Mouse (Mus musculus) kidney, postnatal 0 days (tissue): Measurements from ENCODE around the gene Olfr1206. TPM values are rescaled to one million over a fixed set of nuclear protein-coding genes. Genes with fewer than 3 reads are reported as not detected.

Source experiments
- ATAC-seq: fragments of 200-750 bp; cut with Nextera tagmentation; replicated peaks from 2 replicates; pipeline ENCODE4 v1.8.0; 2017; ENCODE audit warnings: low read depth, moderate number of reproducible peaks, moderate TSS enrichment, moderate library complexity; ENCODE audit not compliant: low FRiP score
- DNase-seq: peaks from one replicate; pipeline ENCODE4 v3.0.0-alpha.2; 2016; ENCODE audit warnings: low spot score
- H3K27ac ChIP-seq: fragments of 300-500 bp; sonication (generic); 2 replicates; pipeline ENCODE4 v1.5.1; 2014; ENCODE audit warnings: mild to moderate bottlenecking
- H3K27me3 ChIP-seq: fragments of 300-500 bp; sonication (generic); 2 replicates; pipeline ENCODE4 v1.6.1; 2014; ENCODE audit warnings: low read length, mixed read lengths; ENCODE audit not compliant: insufficient read depth
- H3K36me3 ChIP-seq: fragments of 300-500 bp; sonication (generic); 2 replicates; pipeline ENCODE4 v1.6.1; 2014; ENCODE audit warnings: low read length, mixed read lengths; ENCODE audit not compliant: insufficient read depth
- H3K4me1 ChIP-seq: fragments of 300-500 bp; sonication (generic); replicated peaks from 2 replicates; pipeline ENCODE4 v1.6.1; 2014; ENCODE audit warnings: antibody characterized with exemption, low read length, mixed read lengths; ENCODE audit not compliant: insufficient read depth
- H3K4me2 ChIP-seq: fragments of 300-500 bp; sonication (generic); 2 replicates; pipeline ENCODE4 v1.6.1; 2014; ENCODE audit warnings: mild to moderate bottlenecking, low read length, moderate library complexity, mixed read lengths
- H3K4me3 ChIP-seq: fragments of 300-500 bp; sonication (generic); replicated peaks from 2 replicates; pipeline ENCODE4 v1.5.1; 2014; ENCODE audit warnings: low read depth, low read length
- H3K9ac ChIP-seq: fragments of 300-500 bp; sonication (generic); 2 replicates; pipeline ENCODE4 v1.6.1; 2014; ENCODE audit warnings: low read depth, low read length
- H3K9me3 ChIP-seq: fragments of 300-500 bp; sonication (generic); replicated peaks from 2 replicates; pipeline ENCODE4 v1.6.1; 2016; ENCODE audit warnings: low read length, inconsistent platforms, mixed read lengths
- CTCF ChIP-seq: IDR thresholded peaks from 2 replicates; pipeline ENCODE4 v1.5.1; 2016; ENCODE audit warnings: antibody characterized with exemption, low read depth, mild to moderate bottlenecking, moderate library complexity
- WGBS: fragments of 180-500 bp; shearing (Covaris S2); extraction: QIAGEN DNeasy Blood & Tissue Kit; methylation state at CpG from one replicate; pipeline ENCODE4 v1.1.7; 2014; 5-methylcytosine and 5-hydroxymethylcytosine counted together
- polyA plus RNA-seq: library from polyadenylated mRNA; unstranded; fragments of >200 nt; fragmentation: Nextera tagmentation; extraction: Ambion mirVana; gene quantifications from 2 replicates; pipeline ENCODE4 v1.2.1, GENCODE M21; 2015

Gene Olfr1206
- not detected in 2 replicates for polyA plus RNA-seq

DNA sequence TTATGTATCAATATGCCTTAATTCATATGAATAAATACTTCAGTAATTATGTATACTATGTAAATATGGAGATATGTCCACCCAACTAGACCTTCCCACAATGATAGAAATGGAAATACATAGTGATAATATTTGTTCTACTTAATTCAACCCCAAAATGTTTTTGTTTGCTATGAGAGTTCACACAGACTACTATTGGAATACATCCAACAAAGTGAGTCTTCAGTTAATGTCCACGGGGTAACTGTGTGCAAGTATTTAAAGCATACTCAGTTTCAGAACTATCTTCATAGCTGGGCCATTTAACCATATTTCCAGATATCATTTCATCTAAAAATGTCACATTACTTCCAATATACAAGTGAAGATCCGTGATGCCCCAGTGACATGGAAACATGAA, at the start of gene Olfr1206:
Gene Olfr1206 (plus strand): TSS at position 301 of the 400 bp plus-strand sequence.
- WGBS = 81% methylated on average over 2 of the region's 2 CpGs
- ATAC-seq (no peak), DNase-seq (no peak)
- Histone ChIP-seq H3K27ac (no peak within 1 kb of the TSS), H3K36me3 (no peaks in the 10 kb centered on the region), H3K4me1 (no peaks in the 10 kb centered on the region), H3K4me3 (no peak within 1 kb of the TSS), H3K4me2 (no peak within 1 kb of the TSS), H3K9me3 (no peaks in the 10 kb centered on the region), H3K9ac (no peak within 1 kb of the TSS), H3K27me3 (no peaks in the 10 kb centered on the region)
- no peak for TF ChIP-seq CTCF

DNA sequence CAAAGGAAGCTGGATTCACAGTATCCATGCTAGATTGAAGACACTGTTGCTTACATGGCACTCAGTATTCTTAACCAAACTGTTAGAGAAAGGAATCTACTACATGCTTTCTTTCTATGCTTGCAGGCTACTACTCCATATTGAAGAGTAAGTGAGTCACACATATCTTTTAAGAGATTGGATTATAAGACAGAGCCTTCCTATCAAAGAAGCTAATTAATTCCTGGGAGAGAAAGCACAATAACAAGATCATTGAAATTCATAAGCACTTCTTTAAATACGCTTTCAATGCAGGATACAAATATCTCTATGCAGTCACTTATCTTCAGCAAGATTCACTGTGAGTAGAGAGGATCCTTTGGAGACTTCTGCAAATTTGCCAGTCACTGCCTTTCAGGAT, 48.8 kb upstream of the Olfr1206 start, which contains the start of gene Olfr1202:
Gene Olfr1202 (plus strand): TSS at position 301 of the 400 bp plus-strand sequence.
- no peak within 1 kb of the TSS for H3K4me3 ChIP-seq
- no peak for TF ChIP-seq CTCF
- H3K9me3 ChIP-seq = no peaks in the 10 kb centered on the region
- ATAC-seq (no peak), DNase-seq (no peak)
- H3K9ac ChIP-seq = no peak within 1 kb of the TSS
- H3K27ac ChIP-seq = no peak within 1 kb of the TSS
- WGBS = 73% methylated on average over 1 of the region's 1 CpGs
- H3K4me1 ChIP-seq = no peaks in the 10 kb centered on the region
- no peak within 1 kb of the TSS for H3K4me2 ChIP-seq
- H3K27me3 ChIP-seq = no peaks in the 10 kb centered on the region
- H3K36me3 ChIP-seq = no peaks in the 10 kb centered on the region

DNA sequence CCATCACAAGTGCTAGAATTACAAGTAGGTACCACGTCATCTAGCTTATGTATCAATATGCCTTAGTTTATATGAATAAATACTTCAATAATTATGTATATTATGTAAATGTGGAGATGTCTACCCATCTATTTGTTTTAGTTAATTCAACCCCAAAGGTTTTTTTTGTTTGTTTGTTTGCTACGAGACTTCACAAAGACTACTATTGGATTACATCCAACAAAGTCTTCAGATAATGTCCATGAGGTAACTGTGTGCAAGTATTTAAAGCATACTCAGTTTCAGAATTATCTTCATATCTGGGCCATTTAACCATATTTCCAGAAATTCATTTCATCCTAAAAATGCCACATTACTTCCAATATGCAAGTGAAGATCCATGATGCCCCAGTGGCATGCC, 33.6 kb upstream of the Olfr1206 start, which contains the start of gene Olfr1205:
Gene Olfr1205 (plus strand): TSS at position 301 of the 400 bp plus-strand sequence.
- WGBS = 88% methylated on average over 2 of the region's 2 CpGs
- no peaks in the 10 kb centered on the region for H3K4me1 ChIP-seq

DNA sequence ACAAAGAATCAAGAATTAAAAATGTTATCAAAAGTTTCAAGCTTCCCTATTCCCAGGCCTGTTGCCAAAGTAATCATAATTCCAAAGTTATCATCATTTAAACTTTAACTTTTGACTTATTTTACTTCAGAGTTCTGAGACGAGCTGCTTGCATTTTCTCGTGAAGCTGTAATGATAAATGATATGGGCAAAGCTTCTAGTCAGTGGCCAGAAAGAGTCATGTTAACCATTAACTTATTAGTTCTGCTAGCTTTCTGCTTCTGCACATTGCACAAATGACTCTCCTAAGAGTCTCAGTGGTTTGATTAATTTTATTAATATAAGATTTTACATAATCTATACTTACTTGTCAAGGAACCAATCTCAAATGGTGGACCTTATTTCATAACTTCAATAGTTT, 24.6 kb upstream of the Olfr1206 start:
- no peak for TF ChIP-seq CTCF
- Histone ChIP-seq H3K27me3 (no peaks in the 10 kb centered on the region), H3K4me2 (no peak overlapping the region), H3K9ac (no peak overlapping the region), H3K4me1 (no peaks in the 10 kb centered on the region), H3K4me3 (no peak overlapping the region), H3K9me3 (no peaks in the 10 kb centered on the region), H3K36me3 (no peaks in the 10 kb centered on the region), H3K27ac (no peak overlapping the region)
- ATAC-seq (no peak), DNase-seq (no peak)
- 50% methylated on average over 2 of the region's 2 CpGs for WGBS

More for the DNA sequence above, 33.6 kb upstream of the Olfr1206 start, which contains the start of gene Olfr1205:
- Histone ChIP-seq H3K9me3 (no peaks in the 10 kb centered on the region), H3K36me3 (no peaks in the 10 kb centered on the region), H3K27ac (no peak within 1 kb of the TSS), H3K27me3 (no peaks in the 10 kb centered on the region), H3K4me3 (no peak within 1 kb of the TSS), H3K9ac (no peak within 1 kb of the TSS), H3K4me2 (no peak within 1 kb of the TSS)
- no peak for ATAC-seq
- no peak for DNase-seq
- no peak for TF ChIP-seq CTCF

DNA sequence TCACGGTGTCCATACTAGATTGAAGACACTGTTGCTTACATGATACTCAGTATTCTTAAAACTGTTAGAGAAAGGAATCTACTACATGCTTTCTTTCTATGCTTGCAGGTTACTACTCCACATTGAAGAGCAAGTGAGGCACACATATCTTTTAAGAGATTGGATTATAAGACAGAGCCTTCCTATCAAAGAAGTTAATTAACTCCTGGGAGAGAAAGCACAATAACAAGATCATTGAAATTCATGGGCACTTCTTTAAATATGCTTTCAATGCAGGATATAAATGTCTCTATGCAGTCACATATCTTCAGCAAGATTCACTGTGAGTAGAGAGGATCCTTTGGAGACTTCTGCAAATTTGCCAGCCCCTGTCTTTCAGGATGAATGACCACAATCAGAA, 14.0 kb upstream of the Olfr1206 start, which contains the start of gene Olfr1204:
Gene Olfr1204 (plus strand): TSS at position 301 of the 400 bp plus-strand sequence.
- H3K9ac ChIP-seq = no peak within 1 kb of the TSS
- ATAC-seq (no peak), DNase-seq (no peak)
- no peak within 1 kb of the TSS for H3K4me3 ChIP-seq
- TF ChIP-seq CTCF = no peak
- H3K9me3 ChIP-seq = no peaks in the 10 kb centered on the region
- H3K4me2 ChIP-seq = no peak within 1 kb of the TSS
- no peaks in the 10 kb centered on the region for H3K36me3 ChIP-seq
- 98% methylated on average over 1 of the region's 1 CpGs for WGBS
- H3K27ac ChIP-seq = no peak within 1 kb of the TSS
- no peaks in the 10 kb centered on the region for H3K4me1 ChIP-seq
- H3K27me3 ChIP-seq = no peaks in the 10 kb centered on the region

DNA sequence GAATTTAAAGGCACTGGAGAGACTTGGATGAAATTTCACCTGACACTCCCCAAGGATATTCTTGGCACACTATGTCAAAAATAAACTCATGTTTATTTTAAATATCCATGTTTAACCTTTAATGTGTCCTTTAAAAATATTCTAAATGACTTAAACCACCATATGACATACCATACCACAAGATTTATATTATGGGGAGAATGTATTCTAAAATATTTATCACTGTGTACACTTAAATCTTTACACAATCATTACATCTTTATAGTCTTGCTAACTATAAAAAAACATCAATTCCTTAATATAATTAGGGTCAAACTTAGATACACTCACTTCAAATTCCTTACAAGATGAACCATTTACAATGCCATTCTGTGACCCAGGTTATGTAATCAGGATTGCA, 39.2 kb downstream of the Olfr1206 start, which contains the start of gene Olfr1208:
Gene Olfr1208 (minus strand): TSS at position 101 of the 400 bp plus-strand sequence.
- Histone ChIP-seq H3K36me3 (no peaks in the 10 kb centered on the region), H3K4me1 (no peaks in the 10 kb centered on the region), H3K27me3 (no peaks in the 10 kb centered on the region), H3K4me2 (no peak within 1 kb of the TSS), H3K27ac (no peak within 1 kb of the TSS), H3K9me3 (no peaks in the 10 kb centered on the region), H3K4me3 (no peak within 1 kb of the TSS), H3K9ac (no peak within 1 kb of the TSS)
- DNase-seq = no peak
- no peak for TF ChIP-seq CTCF
- no peak for ATAC-seq

DNA sequence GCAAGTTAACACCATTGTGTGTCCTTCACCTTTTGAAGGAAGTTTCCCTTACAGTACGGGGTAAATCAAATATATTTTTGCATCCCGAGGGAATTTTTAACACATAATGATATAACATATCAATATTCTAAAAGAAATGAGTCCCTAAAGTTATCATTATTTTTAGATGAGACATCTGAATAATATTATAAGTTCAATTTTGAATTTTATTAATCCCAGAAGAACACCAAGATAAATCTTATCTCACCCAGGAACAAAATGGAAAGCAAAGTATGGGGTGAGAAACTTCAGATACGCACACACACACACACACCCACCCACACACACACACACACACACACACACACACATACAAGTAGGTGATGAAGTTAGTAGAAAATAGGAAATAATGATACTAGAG, 52.0 kb downstream of the Olfr1206 start, which contains the start of gene Olfr1209:
Gene Olfr1209 (minus strand): TSS at position 101 of the 400 bp plus-strand sequence.
- no peak within 1 kb of the TSS for H3K4me2 ChIP-seq
- TF ChIP-seq CTCF = no peak
- no peaks in the 10 kb centered on the region for H3K9me3 ChIP-seq
- 88% methylated on average over 3 of the region's 3 CpGs for WGBS
- H3K9ac ChIP-seq = no peak within 1 kb of the TSS
- H3K27ac ChIP-seq = no peak within 1 kb of the TSS
- ATAC-seq (no peak), DNase-seq (no peak)
- H3K36me3 ChIP-seq = no peaks in the 10 kb centered on the region
- no peaks in the 10 kb centered on the region for H3K4me1 ChIP-seq
- no peaks in the 10 kb centered on the region for H3K27me3 ChIP-seq
- H3K4me3 ChIP-seq = no peak within 1 kb of the TSS

Other genes with a start within 250 kb of the Olfr1206 start
- not detected in 2 replicates for gene Olfr1191-ps1, start 222.7 kb upstream of the Olfr1206 start, polyA plus RNA-seq
- not detected in 2 replicates for gene Olfr1192-ps1, start 214.7 kb upstream of the Olfr1206 start, polyA plus RNA-seq
- not detected in 2 replicates for gene Olfr1193, start 187.6 kb upstream of the Olfr1206 start, polyA plus RNA-seq
- not detected in 2 replicates for gene Olfr1195, start 174.0 kb upstream of the Olfr1206 start, polyA plus RNA-seq
- not detected in 2 replicates for gene Olfr1196, start 158.6 kb upstream of the Olfr1206 start, polyA plus RNA-seq
- gene Olfr1197, start 130.9 kb upstream of the Olfr1206 start, polyA plus RNA-seq = not detected in 2 replicates
- gene Olfr1198, start 111.9 kb upstream of the Olfr1206 start, polyA plus RNA-seq = not detected in 2 replicates
- not detected in 2 replicates for gene Olfr1199, start 102.8 kb upstream of the Olfr1206 start, polyA plus RNA-seq
- not detected in 2 replicates for gene Olfr1200, start 92.7 kb upstream of the Olfr1206 start, polyA plus RNA-seq
- gene Olfr1201, start 70.2 kb upstream of the Olfr1206 start, polyA plus RNA-seq = not detected in 2 replicates
- gene Olfr1202, start 48.7 kb upstream of the Olfr1206 start, polyA plus RNA-seq = not detected in 2 replicates
- gene Olfr1205, start 33.5 kb upstream of the Olfr1206 start, polyA plus RNA-seq = not detected in 2 replicates
- gene Olfr1204, start 13.9 kb upstream of the Olfr1206 start, polyA plus RNA-seq = not detected in 2 replicates
- not detected in 2 replicates for gene Olfr1208, start 39.1 kb downstream of the Olfr1206 start, polyA plus RNA-seq
- not detected in 2 replicates for gene Olfr1209, start 51.9 kb downstream of the Olfr1206 start, polyA plus RNA-seq
- gene Olfr1211, start 74.9 kb downstream of the Olfr1206 start, polyA plus RNA-seq = not detected in 2 replicates
- not detected in 2 replicates for gene Olfr1212, start 90.7 kb downstream of the Olfr1206 start, polyA plus RNA-seq
- not detected in 2 replicates for gene Gm13762, start 117.0 kb downstream of the Olfr1206 start, polyA plus RNA-seq
- gene Olfr1214, start 129.4 kb downstream of the Olfr1206 start, polyA plus RNA-seq = not detected in 2 replicates
- not detected in 2 replicates for gene Olfr1215, start 143.7 kb downstream of the Olfr1206 start, polyA plus RNA-seq
- not detected in 2 replicates for gene Olfr1216, start 155.1 kb downstream of the Olfr1206 start, polyA plus RNA-seq
- gene Olfr1217, start 168.8 kb downstream of the Olfr1206 start, polyA plus RNA-seq = not detected in 2 replicates
- gene Olfr1218, start 198.0 kb downstream of the Olfr1206 start, polyA plus RNA-seq = not detected in 2 replicates
- gene Olfr1219, start 220.3 kb downstream of the Olfr1206 start, polyA plus RNA-seq = not detected in 2 replicates
- gene Olfr1220, start 243.6 kb downstream of the Olfr1206 start, polyA plus RNA-seq = not detected in 2 replicates